Mouse (Mus musculus) midbrain, embryonic 16.5 days (tissue): ENCODE measurements at regions not wholly inside any gene's neighbourhood (a gene's known extent, or its start where the extent isn't known, plus 50 kb on each side); places are given as distances from the start of the nearest gene placed in this dataset.

Experiments
- ATAC-seq: fragments of 200-750 bp; cut with Nextera tagmentation; 2 replicates; pipeline ENCODE4 v1.8.0; 2017; ENCODE audit warnings: moderate TSS enrichment
- H3K27ac ChIP-seq: fragments of 300-500 bp; sonication (generic); 2 replicates; pipeline ENCODE4 v1.5.1; 2014; ENCODE audit warnings: mild to moderate bottlenecking, low read length, mixed read lengths
- H3K27me3 ChIP-seq: fragments of 300-500 bp; sonication (generic); 2 replicates; pipeline ENCODE4 v1.6.1; 2014; ENCODE audit warnings: low read depth, low read length, mixed read lengths; ENCODE audit not compliant: control insufficient read depth, insufficient read depth
- H3K36me3 ChIP-seq: fragments of 300-500 bp; sonication (generic); 2 replicates; pipeline ENCODE4 v1.6.1; 2014; ENCODE audit warnings: mild to moderate bottlenecking, low read length, moderate library complexity, mixed read lengths; ENCODE audit not compliant: control insufficient read depth, insufficient read depth
- H3K4me1 ChIP-seq: fragments of 300-500 bp; sonication (generic); 2 replicates; pipeline ENCODE4 v1.6.1; 2014; ENCODE audit warnings: mild to moderate bottlenecking, low read length, mixed read lengths; ENCODE audit not compliant: control insufficient read depth, insufficient read depth
- H3K4me2 ChIP-seq: fragments of 300-500 bp; sonication (generic); 2 replicates; pipeline ENCODE4 v1.6.1; 2014; ENCODE audit warnings: mild to moderate bottlenecking, low read length, mixed read lengths
- H3K4me3 ChIP-seq: fragments of 300-500 bp; sonication (generic); 2 replicates; pipeline ENCODE4 v1.5.1; 2014; ENCODE audit warnings: low read depth, mild to moderate bottlenecking, low read length, moderate library complexity, mixed read lengths
- H3K9ac ChIP-seq: fragments of 300-500 bp; sonication (generic); 2 replicates; pipeline ENCODE4 v1.6.1; 2014; ENCODE audit warnings: low read depth, low read length, mixed read lengths
- H3K9me3 ChIP-seq: fragments of 300-500 bp; sonication (generic); replicated peaks from 2 replicates; pipeline ENCODE4 v1.6.1; 2014; ENCODE audit warnings: mild to moderate bottlenecking, low read length, mixed read lengths; ENCODE audit not compliant: control insufficient read depth, poor library complexity, severe bottlenecking
- WGBS: fragments of 180-500 bp; shearing (Covaris S2); extraction: QIAGEN DNeasy Blood & Tissue Kit; methylation state at CpG from one replicate; pipeline ENCODE4 v1.1.7; 2014; 5-methylcytosine and 5-hydroxymethylcytosine counted together

- no peaks in the 10 kb centered on the region for H3K36me3 ChIP-seq
- 73% methylated on average over 2 of the region's 2 CpGs for WGBS
- no peaks in the 10 kb centered on the region for H3K27me3 ChIP-seq
- H3K9me3 ChIP-seq: no peaks in the 10 kb centered on the region
- no peak overlapping the region for H3K9ac ChIP-seq
- ATAC-seq: no peak
- no peak overlapping the region for H3K27ac ChIP-seq
- H3K4me1 ChIP-seq: peaks cover 15% of the 10 kb centered on the region
- no peak overlapping the region for H3K4me3 ChIP-seq
- H3K4me2 ChIP-seq: no peak overlapping the region
Measured at GRCm38 (mm10) chr13:99597891-99598290, 81.6 kb upstream of the Map1b start.

- Histone ChIP-seq H3K4me3 (peak overlapping the region; percentile 5; the same call in 1 of the 2 replicates), H3K4me1 (peaks cover 20% of the 10 kb centered on the region), H3K27ac (peak overlapping the region; percentile 31), H3K4me2 (peak overlapping the region; percentile 39), H3K9me3 (no peaks in the 10 kb centered on the region), H3K36me3 (no peaks in the 10 kb centered on the region), H3K27me3 (no peaks in the 10 kb centered on the region), H3K9ac (0 out of 2 replicates have a peak overlapping the region, but pooled peaks have one; percentile 7)
- ATAC-seq: peak; percentile 75
- WGBS: 19% methylated on average over 17 of the region's 17 CpGs
Measured at GRCm38 (mm10) chr13:99593846-99594813, 77.8 kb upstream of the Map1b start.

- Histone ChIP-seq H3K9ac (no peak overlapping the region), H3K4me2 (0 out of 2 replicates have a peak overlapping the region, but pooled peaks have one; percentile 39), H3K27ac (peak overlapping the region; percentile 31; the same call in 1 of the 2 replicates), H3K4me1 (peaks cover 20% of the 10 kb centered on the region), H3K9me3 (no peaks in the 10 kb centered on the region), H3K36me3 (no peaks in the 10 kb centered on the region), H3K27me3 (no peaks in the 10 kb centered on the region), H3K4me3 (no peak overlapping the region)
- peak; percentile 7; the same call in 1 of the 2 replicates for ATAC-seq
- 44% methylated on average over 8 of the region's 8 CpGs for WGBS
Measured at GRCm38 (mm10) chr13:99593243-99593635, 76.9 kb upstream of the Map1b start.

DNA sequence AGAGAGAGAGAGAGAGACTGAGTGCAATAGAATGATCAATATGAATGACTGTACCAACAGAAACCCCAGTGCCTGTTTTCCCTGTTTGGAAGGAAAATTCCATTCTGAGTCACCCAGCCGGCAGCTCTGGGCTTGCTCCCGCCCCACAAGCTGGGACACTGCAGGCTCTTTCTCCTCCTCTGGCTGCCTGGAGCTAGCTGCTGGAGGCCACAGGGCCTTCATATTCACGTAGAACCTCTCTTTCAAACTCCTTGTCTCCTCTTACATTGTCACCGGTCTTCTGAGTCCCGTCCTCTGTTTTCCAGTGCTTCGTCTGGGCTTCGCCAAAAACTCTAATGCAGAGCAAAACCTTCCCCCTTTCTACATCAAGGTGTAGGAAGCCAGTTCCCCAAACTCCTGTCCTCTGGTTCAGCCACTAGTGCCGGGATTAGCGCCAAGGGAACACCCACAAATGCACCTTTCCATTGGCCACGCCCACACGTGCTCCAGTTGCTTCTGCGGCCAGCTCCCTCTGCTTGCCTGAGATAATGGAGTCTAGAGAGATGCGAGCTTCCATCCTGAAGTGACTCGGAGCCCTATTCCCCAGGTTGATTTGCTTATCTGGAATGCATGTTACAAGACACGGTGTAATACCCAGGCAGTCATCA, 76.4 kb upstream of the Map1b start:
- ATAC-seq: no peak

DNA sequence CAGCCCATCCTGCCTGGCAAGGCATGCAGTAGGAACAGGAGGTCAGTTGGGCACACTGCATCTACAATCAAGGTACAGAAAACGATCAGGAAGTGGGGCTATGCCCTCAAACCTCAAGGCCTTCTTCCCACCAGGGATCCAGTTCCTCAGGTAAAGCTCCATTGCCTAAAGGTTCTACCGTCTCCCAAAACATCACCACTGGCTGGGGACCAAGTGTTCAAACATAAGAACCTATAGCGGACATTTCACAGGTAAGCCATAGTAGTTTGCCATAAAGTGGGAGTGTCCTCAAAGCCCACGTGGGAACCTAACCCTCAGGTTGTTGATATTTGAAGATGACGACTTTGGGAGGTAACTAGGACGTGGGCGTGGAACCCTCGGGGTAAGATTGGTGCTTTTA, 72.3 kb upstream of the Map1b start:
- H3K9me3 ChIP-seq: no peaks in the 10 kb centered on the region
- 90% methylated on average over 8 of the region's 8 CpGs for WGBS
- peaks cover 9% of the 10 kb centered on the region for H3K4me1 ChIP-seq
- H3K4me3 ChIP-seq: no peak overlapping the region
- no peak overlapping the region for H3K9ac ChIP-seq
- no peak for ATAC-seq
- H3K27me3 ChIP-seq: no peaks in the 10 kb centered on the region
- H3K4me2 ChIP-seq: no peak overlapping the region
- no peak overlapping the region for H3K27ac ChIP-seq
- H3K36me3 ChIP-seq: no peaks in the 10 kb centered on the region

More for the DNA sequence above, 76.4 kb upstream of the Map1b start:
- 16% methylated on average over 15 of the region's 15 CpGs for WGBS
- Histone ChIP-seq H3K36me3 (no peaks in the 10 kb centered on the region), H3K4me1 (peaks cover 20% of the 10 kb centered on the region), H3K9me3 (no peaks in the 10 kb centered on the region), H3K4me2 (no peak overlapping the region), H3K27me3 (no peaks in the 10 kb centered on the region), H3K4me3 (no peak overlapping the region), H3K9ac (no peak overlapping the region), H3K27ac (no peak overlapping the region)

DNA sequence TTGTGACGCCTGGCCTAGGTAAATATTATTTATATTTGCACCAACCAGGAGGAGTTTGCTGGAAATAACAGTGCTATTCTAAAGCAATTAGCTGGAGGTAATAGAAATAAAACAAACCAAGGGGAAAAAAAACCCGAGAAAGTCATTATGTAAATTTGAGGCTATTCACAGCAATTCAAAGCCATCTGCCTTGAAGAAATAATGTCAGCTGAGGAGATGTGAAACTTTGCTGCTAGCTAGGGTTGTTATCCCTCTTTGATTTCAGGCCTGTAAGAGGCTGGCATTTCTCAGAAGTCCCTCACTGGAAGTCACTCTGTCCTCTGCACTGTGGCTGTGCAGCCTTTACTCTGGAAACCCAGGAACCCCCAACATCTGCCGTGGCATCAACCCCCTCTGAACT, 67.5 kb upstream of the Map1b start:
- no peaks in the 10 kb centered on the region for H3K36me3 ChIP-seq
- no peak overlapping the region for H3K9ac ChIP-seq
- H3K4me2 ChIP-seq: no peak overlapping the region
- no peak overlapping the region for H3K4me3 ChIP-seq
- peaks cover 6% of the 10 kb centered on the region; the same call in 1 of the 2 replicates for H3K4me1 ChIP-seq
- no peak overlapping the region for H3K27ac ChIP-seq
- H3K27me3 ChIP-seq: no peaks in the 10 kb centered on the region
- no peak for ATAC-seq
- 0 out of 2 replicates have a peak, but pooled peaks cover 2% of the 10 kb centered on the region for H3K9me3 ChIP-seq
- 66% methylated on average over 3 of the region's 3 CpGs for WGBS

- Histone ChIP-seq H3K36me3 (no peaks in the 10 kb centered on the region), H3K9ac (no peak overlapping the region), H3K4me2 (no peak overlapping the region), H3K9me3 (0 out of 2 replicates have a peak, but pooled peaks cover 2% of the 10 kb centered on the region), H3K27ac (no peak overlapping the region), H3K27me3 (no peaks in the 10 kb centered on the region), H3K4me1 (peaks cover 9% of the 10 kb centered on the region; the same call in 1 of the 2 replicates), H3K4me3 (no peak overlapping the region)
- WGBS: 77% methylated on average over 5 of the region's 5 CpGs
- no peak for ATAC-seq
Measured at GRCm38 (mm10) chr13:99580296-99580695, 64.0 kb upstream of the Map1b start.

GRCm38 (mm10) chr13:99579596-99580175, 63.3 kb upstream of the Map1b start:
- no peak overlapping the region for H3K9ac ChIP-seq
- H3K9me3 ChIP-seq: 0 out of 2 replicates have a peak, but pooled peaks cover 2% of the 10 kb centered on the region
- H3K4me3 ChIP-seq: no peak overlapping the region
- no peaks in the 10 kb centered on the region for H3K36me3 ChIP-seq
- H3K4me2 ChIP-seq: no peak overlapping the region
- 58% methylated on average over 8 of the region's 8 CpGs for WGBS
- H3K27ac ChIP-seq: peak overlapping the region; percentile 47; the same call in 1 of the 2 replicates
- H3K27me3 ChIP-seq: no peaks in the 10 kb centered on the region
- peaks cover 9% of the 10 kb centered on the region; the same call in 1 of the 2 replicates for H3K4me1 ChIP-seq
- ATAC-seq: peak; percentile 56
